Mouse (Mus musculus) brain, embryonic 14.5 days (tissue): ENCODE measurements at regions not wholly inside any gene's neighbourhood (a gene's known extent, or its start where the extent isn't known, plus 50 kb on each side); places are given as distances from the start of the nearest gene placed in this dataset.

ENCODE experiments used
- CTCF ChIP-seq: fragments of 200-500 bp; IDR thresholded peaks from 2 replicates; pipeline ENCODE4 v1.5.1; 2012; ENCODE audit warnings: inconsistent platforms, mild to moderate bottlenecking, moderate library complexity, borderline replicate concordance; ENCODE audit not compliant: insufficient read depth, insufficient read length; ENCODE audit errors: extremely low read depth
- POLR2A ChIP-seq: fragments of 200-500 bp; IDR thresholded peaks from 2 replicates; pipeline ENCODE4 v1.6.1; 2012; ENCODE audit warnings: mild to moderate bottlenecking, inconsistent platforms, borderline replicate concordance; ENCODE audit not compliant: poor library complexity, insufficient read depth, insufficient read length, severe bottlenecking; ENCODE audit errors: extremely low read depth

GRCm38 (mm10) chr12:46232359-46232758, 586.4 kb downstream of the Nova1 start:
- TF ChIP-seq CTCF (no peak), POLR2A (no peak)
